Mouse (Mus musculus) ovary, postnatal 10 days (tissue): ENCODE results near the gene Relt.
A peak's percentile ranks its signal among the peaks of the same experiment; 100 is the strongest.

Source experiments
- DNase-seq: peaks from one replicate; pipeline ENCODE4 v3.0.0; 2022; ENCODE audit warnings: low spot score

Relt gene

DNA sequence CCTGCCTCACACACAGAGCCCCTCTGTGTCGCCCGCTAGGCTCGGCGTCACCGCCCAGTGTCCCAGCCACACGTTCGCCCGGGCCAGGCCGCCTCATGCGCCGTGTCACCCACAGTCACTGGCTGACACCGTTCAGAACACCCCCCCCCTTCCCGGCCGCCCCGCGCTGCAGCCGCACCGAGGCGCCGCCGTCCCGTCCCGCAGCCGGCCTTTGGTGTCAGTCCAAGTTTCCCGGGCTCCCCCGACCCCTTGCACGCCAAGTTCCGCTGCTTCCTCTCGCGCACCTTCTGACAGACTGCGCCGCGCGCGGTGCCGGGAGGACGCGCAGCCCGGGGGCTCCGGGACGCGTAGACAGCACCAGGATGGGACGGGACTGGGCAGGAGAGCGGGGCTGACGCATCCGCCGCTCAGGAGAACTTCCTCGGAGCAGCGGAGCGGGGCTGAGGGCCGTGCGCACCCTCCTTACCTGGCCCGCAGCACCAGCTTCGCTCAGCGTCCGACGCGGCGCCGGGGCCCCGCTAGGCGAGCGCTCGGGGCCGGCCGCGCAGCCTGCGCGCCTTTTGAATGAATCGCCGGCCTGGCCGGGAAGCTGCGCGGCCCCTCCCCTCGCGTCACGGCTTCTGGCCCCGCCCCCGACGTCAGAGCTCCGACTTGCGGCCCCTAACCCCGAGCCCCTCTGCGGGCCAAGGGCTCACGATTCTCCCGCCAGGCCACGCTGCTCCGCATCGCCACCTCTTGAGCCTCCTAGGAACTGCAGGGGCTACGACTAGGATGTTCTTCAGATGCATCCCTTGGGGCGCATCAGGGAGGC lies at the start of gene Relt:
Gene Relt (minus strand): TSS at position 619 of the 811 bp plus-strand sequence.
- peak; percentile 81 for DNase-seq

GRCm38 (mm10) chr7:100911791-100912190 lies 48.5 kb upstream of the Relt start:
- no peak for DNase-seq

DNA sequence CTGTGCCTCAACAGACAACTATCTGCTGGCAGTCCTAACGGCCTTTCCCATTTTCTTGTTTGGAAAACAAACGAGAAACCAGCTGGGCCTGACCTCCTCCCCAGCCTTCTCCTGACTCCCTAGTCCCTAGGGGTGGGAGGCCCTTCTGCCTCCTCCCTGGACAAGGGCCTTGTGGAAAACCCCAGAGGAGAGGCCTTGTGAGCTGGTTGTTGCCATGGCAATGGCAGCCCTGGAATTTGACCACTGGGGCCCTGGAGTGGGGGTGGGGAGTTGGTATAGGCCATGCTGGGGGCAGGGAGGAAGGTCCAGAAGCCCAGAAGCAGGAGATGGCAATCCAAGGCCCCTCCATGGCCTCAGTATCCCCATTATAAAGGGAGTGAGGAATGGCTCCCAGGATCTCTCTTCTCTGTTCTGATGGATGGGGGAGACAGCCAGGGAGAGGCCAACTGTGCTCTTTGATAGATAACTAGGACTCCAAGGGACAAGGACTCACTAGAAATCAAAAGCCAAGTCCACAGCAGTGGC lies 48.1 kb upstream of the Relt start:
- no peak for DNase-seq

DNA sequence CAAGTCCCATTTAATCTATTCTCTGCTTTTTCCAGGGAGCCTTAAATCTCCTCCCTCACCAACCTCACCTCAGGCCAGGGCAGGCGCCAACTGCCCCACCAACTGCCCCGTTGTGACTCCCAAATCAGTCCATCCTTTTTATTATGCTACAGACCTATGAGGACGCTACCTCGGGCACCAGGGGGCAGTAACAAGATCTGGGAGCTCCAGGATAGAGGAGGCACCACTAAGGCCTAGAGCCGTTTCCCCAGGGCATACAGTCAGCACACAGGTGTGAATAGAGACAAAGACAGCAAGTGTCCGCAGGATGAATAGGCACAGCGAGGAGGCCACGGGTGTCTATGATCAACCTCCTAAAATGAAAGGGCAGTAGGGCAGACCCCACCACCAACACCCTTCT lies 45.3 kb upstream of the Relt start:
- no peak for DNase-seq

- no peak for DNase-seq
Measured at GRCm38 (mm10) chr7:100908061-100908460, 44.8 kb upstream of the Relt start.

DNA sequence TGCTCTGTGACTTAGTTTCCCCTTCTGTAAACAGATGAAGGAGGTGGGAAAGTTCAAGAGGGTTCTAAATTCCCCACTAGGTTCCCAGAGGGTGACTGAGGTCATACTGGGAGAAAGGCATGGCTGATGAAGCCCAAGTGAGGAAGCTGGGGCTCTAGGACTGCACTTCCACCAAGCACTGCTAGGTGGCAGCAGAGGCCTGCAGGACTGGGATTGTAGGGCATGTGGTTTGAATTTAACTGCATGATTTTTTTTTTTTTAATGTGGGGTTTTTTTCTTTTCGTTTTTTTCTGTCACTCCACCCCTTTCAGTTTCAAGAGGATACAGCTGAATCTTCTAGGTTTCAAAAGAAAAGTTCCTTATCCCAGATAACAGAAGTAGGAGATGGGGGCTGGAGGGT lies 44.0 kb upstream of the Relt start:
- DNase-seq, result peak; percentile 65

- DNase-seq, result no peak
Measured at GRCm38 (mm10) chr7:100906029-100906789, 43.0 kb upstream of the Relt start.

GRCm38 (mm10) chr7:100905037-100905436 lies 41.8 kb upstream of the Relt start:
- no peak for DNase-seq

DNA sequence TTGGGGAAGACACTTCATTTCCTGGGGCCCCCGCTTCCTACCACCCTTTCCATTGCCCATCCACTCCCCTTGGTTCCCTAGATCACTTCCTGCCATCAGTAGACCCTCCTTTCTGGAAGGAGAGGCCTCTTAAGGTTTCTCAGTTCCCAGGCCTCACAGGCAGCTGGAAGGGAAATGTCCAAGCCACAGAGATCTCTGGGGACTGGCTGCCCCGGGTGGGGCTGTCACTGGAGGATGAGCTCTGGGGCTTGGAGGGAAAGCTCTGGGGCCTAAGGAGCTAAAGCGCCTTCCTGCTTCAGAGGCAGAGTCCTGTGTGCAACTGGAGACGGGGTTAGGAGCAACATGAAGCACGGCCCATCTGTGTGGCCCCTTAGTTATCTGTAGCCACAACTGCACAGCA lies 41.4 kb upstream of the Relt start:
- no peak for DNase-seq

DNA sequence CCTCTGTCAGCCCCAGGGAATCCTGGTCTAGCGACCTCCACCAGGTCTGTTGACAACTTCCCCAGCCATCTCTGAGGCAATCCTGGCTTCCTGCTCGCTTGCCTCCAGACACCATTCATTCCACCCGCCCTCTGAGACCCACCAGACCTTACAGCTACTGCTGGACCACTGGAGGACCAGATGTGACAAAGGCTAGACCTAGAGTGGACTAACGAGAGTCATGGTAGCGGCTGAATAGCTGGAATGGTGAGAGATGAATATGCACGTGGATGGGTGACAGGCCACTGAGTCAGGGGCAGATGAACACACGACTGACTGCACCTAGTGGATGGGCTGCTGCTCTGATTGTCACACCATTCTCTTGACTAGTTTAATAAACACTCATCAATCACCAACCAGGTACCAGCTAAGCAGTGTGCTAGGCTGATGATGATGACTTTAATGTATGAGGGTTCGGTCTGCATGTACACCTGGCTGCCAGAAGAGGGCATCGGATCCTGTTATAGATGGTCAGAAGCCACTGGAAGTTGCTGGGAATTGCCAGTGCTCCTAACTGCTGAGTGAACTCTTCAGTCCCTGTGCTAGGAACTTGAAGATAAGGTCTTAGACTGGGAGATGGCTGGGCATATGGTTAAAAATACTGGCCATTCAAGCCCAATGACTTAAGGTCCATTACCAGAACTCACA lies 39.3 kb upstream of the Relt start:
- DNase-seq, result no peak

GRCm38 (mm10) chr7:100897828-100898227 lies 34.6 kb upstream of the Relt start:
- DNase-seq, result no peak

GRCm38 (mm10) chr7:100894833-100895226 lies 31.6 kb upstream of the Relt start:
- DNase-seq, result no peak

GRCm38 (mm10) chr7:100894057-100894832 lies 31.0 kb upstream of the Relt start:
- DNase-seq, result no peak

DNA sequence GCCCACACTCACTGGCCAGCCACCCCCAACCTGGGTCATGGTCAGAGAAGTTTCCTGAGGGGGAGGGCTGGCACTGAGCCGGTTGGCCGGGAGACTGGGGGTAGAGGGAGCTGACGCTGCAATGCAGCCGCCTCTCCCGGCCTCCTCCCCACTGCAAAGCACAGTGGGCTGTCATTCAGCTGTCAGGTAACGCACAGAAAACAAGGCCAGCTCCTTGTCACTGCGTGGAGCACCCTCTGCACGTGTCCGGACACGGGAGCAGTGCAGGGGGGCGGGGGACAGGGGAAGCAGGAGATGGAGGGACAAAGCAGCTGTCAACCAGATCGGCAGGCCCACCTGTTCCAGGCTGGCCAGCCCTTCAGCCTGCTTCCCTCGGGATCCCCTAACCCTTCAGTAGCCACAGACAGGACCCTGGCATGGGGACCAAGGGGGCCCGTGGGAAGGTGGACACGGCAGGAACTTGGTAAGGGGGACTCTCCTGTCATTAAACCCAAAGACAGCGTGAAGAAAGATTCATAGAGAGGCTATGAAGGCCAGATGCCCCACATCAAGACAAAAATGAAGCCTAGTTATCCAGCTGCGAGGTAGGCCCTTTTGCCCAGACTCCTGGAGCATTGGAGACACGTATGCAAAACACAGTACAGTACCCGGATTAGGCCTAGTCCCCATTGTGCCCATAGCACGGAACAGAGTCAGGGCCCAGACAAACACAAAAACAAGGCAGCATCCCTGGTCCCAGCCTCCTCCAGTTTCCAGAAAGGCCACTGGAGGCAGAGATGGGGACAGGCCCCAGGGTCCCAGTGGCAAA lies 30.2 kb upstream of the Relt start:
- no peak for DNase-seq

- DNase-seq, result no peak
Measured at GRCm38 (mm10) chr7:100886535-100886934, 23.3 kb upstream of the Relt start.

DNA sequence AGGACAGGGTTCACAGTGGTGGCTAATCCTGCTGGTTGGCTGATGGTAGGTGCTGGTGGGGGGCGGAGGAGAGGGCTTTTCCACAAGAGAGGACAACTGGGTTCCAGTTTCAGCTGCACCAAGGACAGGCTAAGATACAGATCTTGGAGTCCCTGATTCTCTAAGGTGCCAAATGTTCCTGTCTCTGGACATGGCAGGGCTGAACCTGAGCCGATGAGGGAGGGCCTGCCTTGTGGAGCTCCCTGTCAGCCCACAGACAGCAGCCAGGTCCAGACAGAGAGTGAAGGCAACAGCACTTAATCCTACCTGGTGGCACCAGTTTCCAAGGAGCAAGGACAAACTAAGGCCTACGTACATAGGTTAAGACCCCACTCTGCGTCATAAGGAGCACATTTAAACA lies 21.2 kb upstream of the Relt start:
- DNase-seq, result no peak

GRCm38 (mm10) chr7:100881950-100882349 lies 18.7 kb upstream of the Relt start:
- no peak for DNase-seq

GRCm38 (mm10) chr7:100881531-100881930 lies 18.3 kb upstream of the Relt start:
- no peak for DNase-seq

DNA sequence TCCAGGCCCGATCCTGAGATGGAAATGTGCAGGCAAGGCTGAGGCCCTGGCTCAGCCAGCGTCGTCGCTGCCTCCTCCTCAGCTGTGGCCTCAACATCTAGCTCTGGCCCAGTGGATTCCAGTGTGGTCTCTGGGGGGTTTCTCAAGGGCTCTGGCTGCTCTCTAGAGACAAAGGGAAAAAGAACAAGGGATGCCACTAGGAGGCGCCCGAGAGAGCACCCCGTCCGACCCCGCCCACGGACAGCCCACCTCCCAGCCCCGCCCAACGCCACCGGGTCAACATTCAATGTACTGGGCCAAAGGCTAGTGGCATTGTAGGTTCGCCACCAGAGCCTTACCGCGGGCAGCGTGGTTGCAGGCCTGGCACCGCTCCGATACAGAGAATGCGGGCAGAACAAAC lies 16.3 kb upstream of the Relt start:
- peak; percentile 39 for DNase-seq

DNA sequence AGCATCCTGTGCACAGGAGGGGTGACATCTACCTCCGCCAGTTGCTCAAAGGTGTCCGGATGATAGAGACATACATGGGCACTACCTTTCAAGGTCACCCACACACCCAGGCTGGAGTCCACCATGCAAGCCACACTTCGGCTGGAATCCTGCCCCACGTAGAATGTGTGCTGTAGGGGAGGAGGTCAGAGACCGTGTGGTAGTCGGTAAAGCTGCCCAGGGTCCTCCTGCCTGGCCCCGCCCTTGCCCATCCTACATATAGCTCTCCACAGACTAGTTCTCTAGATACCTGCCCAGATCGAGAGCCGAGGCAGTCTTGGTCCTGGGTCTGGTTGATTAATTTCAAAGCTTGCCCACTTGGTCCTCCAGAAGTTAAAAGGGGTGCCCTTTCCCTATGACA lies 13.5 kb upstream of the Relt start:
- DNase-seq, result no peak

- no peak for DNase-seq
Measured at GRCm38 (mm10) chr7:100876293-100876692, 13.0 kb upstream of the Relt start.
